Mouse (Mus musculus) kidney, embryonic 14.5 days (tissue): ENCODE data around the gene Raver1. TPM values are rescaled to one million over a fixed set of nuclear protein-coding genes. Genes with fewer than 3 reads are reported as not detected.

Source experiments
- microRNA counts: library from miRNA; unstranded; fragments of <30 nt; microRNA quantifications from one replicate; lab custom pipeline; 2017
- microRNA-seq: library from miRNA; unstranded; fragments of <30 nt; microRNA quantifications from one replicate; pipeline ENCODE4, GENCODE M21; 2016
- polyA plus RNA-seq: library from polyadenylated mRNA; unstranded; fragments of >200 nt; fragmentation: Nextera tagmentation; extraction: Ambion mirVana; gene quantifications from 2 replicates; pipeline ENCODE4 v1.2.1, GENCODE M21; 2014

Raver1 gene
- polyA plus RNA-seq, 1 experiment from 2014 or later: 96.0 TPM

MicroRNAs within 50 kb of the gene (microRNA counts, 519-probe panel; counts per million panel counts)
- microRNA mmu-miR-1900 (lab: Ali Mortazavi, UCI): 5,179 counts per million, percentile 45 among the panel's probes with 10 or more counts

Small RNA genes within 50 kb of the gene (microRNA-seq; reads per million reads assigned to microRNA genes)
- not detected for gene Mir1900
- 0.84 reads per million for gene Mir7082

Other genes with a start within 250 kb of the Raver1 start
- gene A230050P20Rik, start 223.4 kb downstream of the Raver1 start, polyA plus RNA-seq: 6.1 and 7.8 TPM in 2 replicates
- 2.0 and 2.2 TPM in 2 replicates for gene Angptl6, start 212.3 kb downstream of the Raver1 start, polyA plus RNA-seq
- gene Ppan, start 203.8 kb downstream of the Raver1 start, polyA plus RNA-seq: 82.3 and 90.0 TPM in 2 replicates
- gene Eif3g, start 193.4 kb downstream of the Raver1 start, polyA plus RNA-seq: 327 and 329 TPM in 2 replicates
- 71.8 and 87.1 TPM in 2 replicates for gene Dnmt1, start 132.1 kb downstream of the Raver1 start, polyA plus RNA-seq
- 26.7 and 36.1 TPM in 2 replicates for gene S1pr2, start 115.2 kb downstream of the Raver1 start, polyA plus RNA-seq
- 145 and 146 TPM in 2 replicates for gene Mrpl4, start 89.3 kb downstream of the Raver1 start, polyA plus RNA-seq
- 7.1 and 10.3 TPM in 2 replicates for gene Icam1, start 76.0 kb downstream of the Raver1 start, polyA plus RNA-seq
- gene Icam4, start 62.6 kb downstream of the Raver1 start, polyA plus RNA-seq: 0.45 and 0.49 TPM in 2 replicates
- 0.20 TPM in 1 of 2 replicates, not detected in the other for gene Icam5, start 59.9 kb downstream of the Raver1 start, polyA plus RNA-seq
- 2.1 TPM in 1 of 2 replicates, not detected in the other for gene Zglp1, start 24.9 kb downstream of the Raver1 start, polyA plus RNA-seq
- 0.64 and 0.90 TPM in 2 replicates for gene Gm49373, start 18.9 kb downstream of the Raver1 start, polyA plus RNA-seq
- gene Fdx1l, start 18.4 kb downstream of the Raver1 start, polyA plus RNA-seq: 62.6 and 82.3 TPM in 2 replicates
- gene Gm38431, start within 50 bp of the Raver1 start, polyA plus RNA-seq: 2.8 and 3.1 TPM in 2 replicates
- 5.6 and 8.7 TPM in 2 replicates for gene Tyk2, start 39.2 kb upstream of the Raver1 start, polyA plus RNA-seq
- gene Cdc37, start 58.0 kb upstream of the Raver1 start, polyA plus RNA-seq: 366 and 377 TPM in 2 replicates
- 13.7 and 14.0 TPM in 2 replicates for gene Pde4a, start 73.7 kb upstream of the Raver1 start, polyA plus RNA-seq
- 26.8 and 34.2 TPM in 2 replicates for gene Keap1, start 147.4 kb upstream of the Raver1 start, polyA plus RNA-seq
- 0.07 and 0.19 TPM in 2 replicates for gene S1pr5, start 156.4 kb upstream of the Raver1 start, polyA plus RNA-seq
- 35.5 and 43.7 TPM in 2 replicates for gene Atg4d, start 173.3 kb upstream of the Raver1 start, polyA plus RNA-seq
- 15.3 and 18.6 TPM in 2 replicates for gene Kri1, start 196.0 kb upstream of the Raver1 start, polyA plus RNA-seq
- gene Cdkn2d, start 199.4 kb upstream of the Raver1 start, polyA plus RNA-seq: 45.3 and 56.2 TPM in 2 replicates
- 33.7 and 36.0 TPM in 2 replicates for gene Ap1m2, start 220.3 kb upstream of the Raver1 start, polyA plus RNA-seq
- 46.2 and 80.5 TPM in 2 replicates for gene Slc44a2, start 228.7 kb upstream of the Raver1 start, polyA plus RNA-seq